Mouse (Mus musculus) left cerebral cortex, postnatal 4 days (tissue): ENCODE measurements around the gene Zhx3. TPM values are rescaled to one million over a fixed set of nuclear protein-coding genes. Genes with fewer than 3 reads are reported as not detected.

Experiments
- DNase-seq: peaks from one replicate; pipeline ENCODE4 v3.0.0-alpha.2; 2022
- intact Hi-C: fragments of 180-260 bp; cut with DNase I; formaldehyde crosslinking; loops from one replicate; pipeline ENCODE4 v1.15.1; 2025
- total RNA-seq, 2 experiments: library from RNA; stranded (reverse); gene quantifications; 2 replicates each; pipeline ENCODE4 v1.2.3; 2021

Gene Zhx3
- total RNA-seq, 2 experiments from 2014 or later: 68.2 to 68.4 TPM

DNA sequence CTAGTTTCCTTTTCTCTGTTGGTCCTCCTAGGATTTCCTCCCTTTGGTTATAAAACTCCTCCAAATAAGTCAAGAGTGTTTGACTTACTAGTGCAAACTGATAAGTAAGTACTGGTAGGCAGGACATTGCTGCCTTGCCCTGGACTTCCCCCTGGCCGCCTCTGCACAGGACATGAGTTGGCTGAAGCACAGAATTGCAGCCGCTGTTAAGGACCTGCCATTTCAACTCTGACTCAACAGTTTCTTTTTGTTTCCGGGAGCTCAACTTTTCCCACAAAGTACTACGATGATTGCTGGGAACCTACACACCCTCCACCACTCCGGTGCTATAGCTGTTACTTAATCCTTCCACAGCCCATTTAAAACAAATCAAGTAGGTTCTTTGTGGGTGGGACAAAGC, 172.5 kb downstream of the Zhx3 start:
- intact Hi-C loops: no loop called here

More for the DNA sequence above, 172.5 kb downstream of the Zhx3 start:
- DNase-seq: no peak

Other genes starting within 250 kb of the Zhx3 start
- 100 to 1,000 TPM; 105 to 122 TPM for gene Top1, start 227.1 kb downstream of the Zhx3 start, total RNA-seq
- 100 to 1,000 TPM; 176 to 190 TPM for gene Plcg1, start 141.7 kb downstream of the Zhx3 start, total RNA-seq
- gene Lpin3, start 7.7 kb upstream of the Zhx3 start, total RNA-seq: under 1 TPM; 0.16 to 0.36 TPM
- under 1 TPM; 0.20 to 0.26 TPM for gene Emilin3, start 39.3 kb upstream of the Zhx3 start, total RNA-seq
- gene Chd6, start 236.1 kb upstream of the Zhx3 start, total RNA-seq: 10 to 100 TPM; 59.1 to 66.4 TPM